Mouse (Mus musculus) limb, embryonic 13.5 days (tissue): ENCODE measurements at regions not wholly inside any gene's neighbourhood (a gene's known extent, or its start where the extent isn't known, plus 50 kb on each side); places are given as distances from the start of the nearest gene placed in this dataset.

Source experiments
- ATAC-seq: fragments of 200-750 bp; cut with Nextera tagmentation; 2 replicates; pipeline ENCODE4 v1.8.0; 2017; ENCODE audit warnings: low read depth, moderate number of reproducible peaks, moderate TSS enrichment; ENCODE audit not compliant: low FRiP score
- H3K27ac ChIP-seq: fragments of 300-500 bp; sonication (generic); 2 replicates; pipeline ENCODE4 v1.5.1; 2015; ENCODE audit warnings: inconsistent platforms, mild to moderate bottlenecking, moderate library complexity
- H3K27me3 ChIP-seq: fragments of 300-500 bp; sonication (generic); 2 replicates; pipeline ENCODE4 v1.6.1; 2015; ENCODE audit warnings: mild to moderate bottlenecking, inconsistent platforms
- H3K36me3 ChIP-seq: fragments of 300-500 bp; sonication (generic); 2 replicates; pipeline ENCODE4 v1.6.1; 2015; ENCODE audit warnings: inconsistent platforms, mild to moderate bottlenecking, moderate library complexity
- H3K4me1 ChIP-seq: fragments of 300-500 bp; sonication (generic); 2 replicates; pipeline ENCODE4 v1.6.1; 2015; ENCODE audit warnings: inconsistent platforms
- H3K4me2 ChIP-seq: fragments of 300-500 bp; sonication (generic); replicated peaks from 2 replicates; pipeline ENCODE4 v1.6.1; 2015; ENCODE audit warnings: inconsistent platforms, mild to moderate bottlenecking, moderate library complexity
- H3K4me3 ChIP-seq: fragments of 300-500 bp; sonication (generic); 2 replicates; pipeline ENCODE4 v1.5.1; 2015; ENCODE audit warnings: moderate library complexity, mild to moderate bottlenecking, inconsistent platforms
- H3K9ac ChIP-seq: fragments of 300-500 bp; sonication (generic); 2 replicates; pipeline ENCODE4 v1.6.1; 2015; ENCODE audit warnings: mild to moderate bottlenecking, inconsistent platforms
- H3K9me3 ChIP-seq: fragments of 300-500 bp; sonication (generic); 2 replicates; pipeline ENCODE4 v1.6.1; 2016; ENCODE audit warnings: inconsistent platforms
- WGBS: fragments of 180-500 bp; shearing (Covaris S2); methylation state at CpG from one replicate; pipeline ENCODE4 v1.1.7; 2015; 5-methylcytosine and 5-hydroxymethylcytosine counted together

- no peaks in the 10 kb centered on the region for H3K4me1 ChIP-seq
- no peaks in the 10 kb centered on the region for H3K36me3 ChIP-seq
- no peaks in the 10 kb centered on the region for H3K27me3 ChIP-seq
- no peak overlapping the region for H3K9ac ChIP-seq
- H3K9me3 ChIP-seq: no peaks in the 10 kb centered on the region
- no peak overlapping the region for H3K4me2 ChIP-seq
- WGBS: 85% methylated on average over 6 of the region's 6 CpGs
- no peak for ATAC-seq
- no peak overlapping the region for H3K4me3 ChIP-seq
- H3K27ac ChIP-seq: no peak overlapping the region
These were observed 225.7 kb upstream of the Rnd3 start for GRCm38 (mm10) chr2:51374636-51375035.

GRCm38 (mm10) chr2:51372771-51373170 is 223.9 kb upstream of the Rnd3 start:
- H3K27ac ChIP-seq: no peak overlapping the region
- no peak overlapping the region for H3K9ac ChIP-seq
- no peak overlapping the region for H3K4me3 ChIP-seq
- WGBS: 70% methylated on average over 3 of the region's 3 CpGs
- ATAC-seq: no peak
- H3K4me2 ChIP-seq: no peak overlapping the region
- H3K27me3 ChIP-seq: no peaks in the 10 kb centered on the region
- no peaks in the 10 kb centered on the region for H3K9me3 ChIP-seq
- no peaks in the 10 kb centered on the region for H3K4me1 ChIP-seq
- H3K36me3 ChIP-seq: no peaks in the 10 kb centered on the region

- WGBS: 63% methylated on average over 9 of the region's 9 CpGs
- H3K4me1 ChIP-seq: peaks cover 20% of the 10 kb centered on the region
- no peaks in the 10 kb centered on the region for H3K27me3 ChIP-seq
- H3K36me3 ChIP-seq: no peaks in the 10 kb centered on the region
- H3K9ac ChIP-seq: no peak overlapping the region
- no peak overlapping the region for H3K4me3 ChIP-seq
- no peak for ATAC-seq
- no peak overlapping the region for H3K27ac ChIP-seq
- no peak overlapping the region for H3K4me2 ChIP-seq
- H3K9me3 ChIP-seq: no peaks in the 10 kb centered on the region
These were observed 214.1 kb upstream of the Rnd3 start for GRCm38 (mm10) chr2:51362825-51363616.

GRCm38 (mm10) chr2:51355281-51355680 is 206.4 kb upstream of the Rnd3 start:
- Histone ChIP-seq H3K27ac (no peak overlapping the region), H3K4me2 (no peak overlapping the region), H3K27me3 (no peaks in the 10 kb centered on the region), H3K9ac (no peak overlapping the region), H3K36me3 (no peaks in the 10 kb centered on the region), H3K4me3 (no peak overlapping the region), H3K9me3 (no peaks in the 10 kb centered on the region), H3K4me1 (peaks cover 9% of the 10 kb centered on the region)
- 33% methylated on average over 7 of the region's 7 CpGs for WGBS
- ATAC-seq: no peak

GRCm38 (mm10) chr2:51354800-51355199 is 205.9 kb upstream of the Rnd3 start:
- no peak for ATAC-seq
- Histone ChIP-seq H3K4me1 (peaks cover 12% of the 10 kb centered on the region), H3K4me3 (no peak overlapping the region), H3K9ac (no peak overlapping the region), H3K9me3 (no peaks in the 10 kb centered on the region), H3K36me3 (no peaks in the 10 kb centered on the region), H3K27me3 (no peaks in the 10 kb centered on the region), H3K27ac (no peak overlapping the region), H3K4me2 (no peak overlapping the region)
- 95% methylated on average over 4 of the region's 4 CpGs for WGBS

- peak; percentile 78 for ATAC-seq
- H3K27ac ChIP-seq: no peak overlapping the region; the same call in 1 of the 2 replicates
- H3K9me3 ChIP-seq: no peaks in the 10 kb centered on the region
- H3K36me3 ChIP-seq: no peaks in the 10 kb centered on the region
- no peaks in the 10 kb centered on the region for H3K27me3 ChIP-seq
- peaks cover 19% of the 10 kb centered on the region for H3K4me1 ChIP-seq
- no peak overlapping the region for H3K4me3 ChIP-seq
- H3K9ac ChIP-seq: no peak overlapping the region
- 42% methylated on average over 2 of the region's 2 CpGs for WGBS
- H3K4me2 ChIP-seq: no peak overlapping the region
These were observed 200.7 kb upstream of the Rnd3 start for GRCm38 (mm10) chr2:51349614-51350013.

GRCm38 (mm10) chr2:51348774-51349173 is 199.9 kb upstream of the Rnd3 start:
- 84% methylated on average over 2 of the region's 2 CpGs for WGBS
- Histone ChIP-seq H3K9ac (no peak overlapping the region), H3K4me2 (no peak overlapping the region), H3K27me3 (no peaks in the 10 kb centered on the region), H3K4me1 (peaks cover 19% of the 10 kb centered on the region), H3K9me3 (no peaks in the 10 kb centered on the region), H3K36me3 (no peaks in the 10 kb centered on the region), H3K27ac (no peak overlapping the region), H3K4me3 (no peak overlapping the region)
- no peak for ATAC-seq

GRCm38 (mm10) chr2:51347086-51347485 is 198.2 kb upstream of the Rnd3 start:
- H3K9ac ChIP-seq: no peak overlapping the region
- no peak overlapping the region for H3K4me3 ChIP-seq
- no peak overlapping the region for H3K4me2 ChIP-seq
- no peak overlapping the region for H3K27ac ChIP-seq
- no peaks in the 10 kb centered on the region for H3K27me3 ChIP-seq
- WGBS: 93% methylated on average over 1 of the region's 1 CpGs
- H3K9me3 ChIP-seq: no peaks in the 10 kb centered on the region
- H3K4me1 ChIP-seq: peaks cover 19% of the 10 kb centered on the region
- ATAC-seq: no peak
- no peaks in the 10 kb centered on the region for H3K36me3 ChIP-seq

- Histone ChIP-seq H3K27me3 (no peaks in the 10 kb centered on the region), H3K9me3 (no peaks in the 10 kb centered on the region), H3K4me1 (no peaks in the 10 kb centered on the region), H3K36me3 (no peaks in the 10 kb centered on the region), H3K4me2 (no peak overlapping the region), H3K27ac (no peak overlapping the region), H3K4me3 (no peak overlapping the region), H3K9ac (no peak overlapping the region)
- WGBS: 76% methylated on average over 1 of the region's 1 CpGs
- no peak for ATAC-seq
These were observed 193.5 kb upstream of the Rnd3 start for GRCm38 (mm10) chr2:51342421-51342820.

- no peak for ATAC-seq
- Histone ChIP-seq H3K9ac (no peak overlapping the region), H3K4me1 (peaks cover 7% of the 10 kb centered on the region; the same call in 1 of the 2 replicates), H3K9me3 (no peaks in the 10 kb centered on the region), H3K4me2 (no peak overlapping the region), H3K36me3 (no peaks in the 10 kb centered on the region), H3K27me3 (no peaks in the 10 kb centered on the region), H3K4me3 (no peak overlapping the region), H3K27ac (no peak overlapping the region)
- WGBS: 82% methylated on average over 6 of the region's 6 CpGs
These were observed 185.5 kb upstream of the Rnd3 start for GRCm38 (mm10) chr2:51334437-51334836.

- WGBS: 82% methylated on average over 8 of the region's 8 CpGs
These were observed 178.2 kb upstream of the Rnd3 start for GRCm38 (mm10) chr2:51327081-51327480.

GRCm38 (mm10) chr2:51321676-51322075 is 172.8 kb upstream of the Rnd3 start:
- peaks cover 12% of the 10 kb centered on the region for H3K4me1 ChIP-seq
- H3K4me3 ChIP-seq: no peak overlapping the region
- no peaks in the 10 kb centered on the region for H3K36me3 ChIP-seq
- H3K27ac ChIP-seq: no peak overlapping the region
- H3K9me3 ChIP-seq: 0 out of 2 replicates have a peak, but pooled peaks cover 4% of the 10 kb centered on the region
- H3K27me3 ChIP-seq: no peaks in the 10 kb centered on the region
- H3K9ac ChIP-seq: no peak overlapping the region
- WGBS: 71% methylated on average over 5 of the region's 5 CpGs
- 0 out of 2 replicates have a peak, but pooled peaks have one; percentile 11 for ATAC-seq
- H3K4me2 ChIP-seq: no peak overlapping the region

More at GRCm38 (mm10) chr2:51327081-51327480, 178.2 kb upstream of the Rnd3 start:
- Histone ChIP-seq H3K9ac (no peak overlapping the region), H3K9me3 (no peaks in the 10 kb centered on the region), H3K27me3 (no peaks in the 10 kb centered on the region), H3K36me3 (no peaks in the 10 kb centered on the region), H3K4me1 (peaks cover 5% of the 10 kb centered on the region; the same call in 1 of the 2 replicates), H3K4me3 (no peak overlapping the region), H3K27ac (no peak overlapping the region), H3K4me2 (no peak overlapping the region)
- ATAC-seq: no peak

GRCm38 (mm10) chr2:51316452-51316851 is 167.5 kb upstream of the Rnd3 start:
- peaks cover 6% of the 10 kb centered on the region for H3K4me1 ChIP-seq
- no peak for ATAC-seq
- H3K27ac ChIP-seq: no peak overlapping the region
- 0 out of 2 replicates have a peak, but pooled peaks cover 4% of the 10 kb centered on the region for H3K9me3 ChIP-seq
- no peak overlapping the region for H3K9ac ChIP-seq
- 86% methylated on average over 8 of the region's 8 CpGs for WGBS
- no peak overlapping the region for H3K4me2 ChIP-seq
- no peaks in the 10 kb centered on the region for H3K36me3 ChIP-seq
- H3K4me3 ChIP-seq: no peak overlapping the region
- H3K27me3 ChIP-seq: no peaks in the 10 kb centered on the region
